Mouse (Mus musculus) ES-E14 (cell line): ENCODE data around the gene St6galnac3.

ENCODE experiments used
- CHD2 ChIP-seq: IDR thresholded peaks from 2 replicates; pipeline ENCODE4 v1.6.1; 2014; ENCODE audit warnings: mild to moderate bottlenecking, low read depth, low read length, inconsistent platforms
- ZNF384 ChIP-seq: IDR thresholded peaks from 2 replicates; pipeline ENCODE4 v1.6.1; 2012; ENCODE audit warnings: low read depth, low read length, inconsistent platforms

- TF ChIP-seq CHD2 (no peak), ZNF384 (no peak)
Observed at GRCm38 (mm10) chr3:153433010-153433409, 292.0 kb downstream of the St6galnac3 start.
